ENCODE assay signal across 21 mouse cellular contexts in genomic region chr1:189613076-189613475, GRCm38 (mm10).
"Had no signal": no experiment of that assay in that cellular context is flagged by ENCODE, and none has a peak within 500 bp of the region (broad histone marks: within the 10 kb centered on the region; RNA-seq: fewer than 3 reads in every experiment).

No protein-coding gene starts in this region.

- DNase-seq: kidney, adult 11 months; kidney, adult 8-10 months; kidney, postnatal 4 days; liver; lung, adult 18-20 months; lung, postnatal 4 days; midbrain, embryonic 14.5 days; right cerebral cortex, adult 18-20 months; right cerebral cortex, postnatal 14 days; right cerebral cortex, postnatal 4 days; thymus, adult 2 months; thymus, postnatal 25 days had no signal

- H3K27ac ChIP-seq: intestine, embryonic 15.5 days; limb, embryonic 10.5 days; limb, embryonic 13.5 days; liver, embryonic 12.5 days; liver, embryonic 15.5 days; neural tube, embryonic 12.5 days; neural tube, embryonic 15.5 days; stomach, postnatal 0 days had no signal

- H3K27me3 ChIP-seq: intestine, embryonic 15.5 days; liver, embryonic 12.5 days; liver, embryonic 15.5 days; neural tube, embryonic 12.5 days; neural tube, embryonic 15.5 days had no signal

- ATAC-seq: intestine, embryonic 15.5 days; liver, embryonic 12.5 days had no signal

- H3K4me1 ChIP-seq: intestine, embryonic 15.5 days; liver, embryonic 12.5 days; liver, embryonic 15.5 days; neural tube, embryonic 12.5 days; neural tube, embryonic 15.5 days had no signal

- H3K4me3 ChIP-seq: intestine, embryonic 15.5 days; limb, embryonic 10.5 days; limb, embryonic 13.5 days; liver, embryonic 12.5 days; liver, embryonic 15.5 days; neural tube, embryonic 12.5 days; neural tube, embryonic 15.5 days had no signal

- H3K4me2 ChIP-seq: intestine, embryonic 15.5 days; limb, embryonic 13.5 days; liver, embryonic 12.5 days; liver, embryonic 15.5 days; midbrain, embryonic 11.5 days; neural tube, embryonic 12.5 days; neural tube, embryonic 15.5 days had no signal

- H3K36me3 ChIP-seq: intestine, embryonic 15.5 days; limb, embryonic 10.5 days; limb, embryonic 13.5 days; liver, embryonic 12.5 days; liver, embryonic 15.5 days; neural tube, embryonic 12.5 days; neural tube, embryonic 15.5 days had no signal

- H3K9ac ChIP-seq: intestine, embryonic 15.5 days; limb, embryonic 13.5 days; liver, embryonic 12.5 days; liver, embryonic 15.5 days; neural tube, embryonic 12.5 days; neural tube, embryonic 15.5 days had no signal

- H3K9me3 ChIP-seq: intestine, embryonic 15.5 days; limb, embryonic 10.5 days; limb, embryonic 13.5 days; liver, embryonic 12.5 days; liver, embryonic 15.5 days; neural tube, embryonic 12.5 days; neural tube, embryonic 15.5 days had no signal
